Mouse (Mus musculus): Measurements from ENCODE around the gene Tfb2m.

Gene Tfb2m

GRCm38 (mm10) chr1:179556921-179557320 lies 10.9 kb upstream of the Tfb2m start:
- no peak for DNase-seq

GRCm38 (mm10) chr1:179553949-179554347 lies 7.9 kb upstream of the Tfb2m start:
- no peak for DNase-seq

- DNase-seq: peak; percentile 39 to 53
These were observed 7.3 kb upstream of the Tfb2m start for GRCm38 (mm10) chr1:179553197-179553948.

GRCm38 (mm10) chr1:179552751-179553150 lies 6.7 kb upstream of the Tfb2m start:
- peak in 1 of 2 experiments; percentile 30 for DNase-seq

GRCm38 (mm10) chr1:179551921-179552320 lies 5.9 kb upstream of the Tfb2m start:
- no peak for DNase-seq

- DNase-seq: no peak
These were observed 5.3 kb upstream of the Tfb2m start for GRCm38 (mm10) chr1:179551336-179551735.

- DNase-seq: no peak
These were observed 3.1 kb upstream of the Tfb2m start for GRCm38 (mm10) chr1:179548996-179549752.

GRCm38 (mm10) chr1:179548220-179548619 lies 2.2 kb upstream of the Tfb2m start:
- peak in 1 of 2 experiments; percentile 18 for DNase-seq

GRCm38 (mm10) chr1:179547176-179547575 lies 1.1 kb upstream of the Tfb2m start:
- peak in 1 of 2 experiments; percentile 32 for DNase-seq

GRCm38 (mm10) chr1:179546551-179546917 lies 467 bp upstream of the Tfb2m start:
- DNase-seq: peak in 1 of 2 experiments; percentile 80

- DNase-seq: peak in 1 of 2 experiments; percentile 9
These were observed 4.6 kb downstream of the Tfb2m start for GRCm38 (mm10) chr1:179541502-179541901.

- no peak for DNase-seq
These were observed 6.2 kb downstream of the Tfb2m start for GRCm38 (mm10) chr1:179539887-179540286.

- DNase-seq: no peak
These were observed 7.0 kb downstream of the Tfb2m start for GRCm38 (mm10) chr1:179539054-179539453.

- DNase-seq: no peak
These were observed 26.2 kb downstream of the Tfb2m start for GRCm38 (mm10) chr1:179519901-179520300.

- DNase-seq: peak; percentile 90
These were observed 28.2 kb downstream of the Tfb2m start, which contains the start of gene Smyd3 for GRCm38 (mm10) chr1:179517713-179518465. Smyd3 (minus strand) TSS chr1:179518041.

- peak; percentile 10 to 40 for DNase-seq
These were observed 28.9 kb downstream of the Tfb2m start for GRCm38 (mm10) chr1:179516941-179517712.

GRCm38 (mm10) chr1:179511895-179512294 lies 34.2 kb downstream of the Tfb2m start:
- DNase-seq: no peak

- DNase-seq: no peak
These were observed 35.3 kb downstream of the Tfb2m start for GRCm38 (mm10) chr1:179510546-179511340.

GRCm38 (mm10) chr1:179506530-179507315 lies 39.3 kb downstream of the Tfb2m start:
- peak; percentile 62 to 63 for DNase-seq

GRCm38 (mm10) chr1:179502565-179502964 lies 43.5 kb downstream of the Tfb2m start:
- DNase-seq: peak; percentile 25 to 54

GRCm38 (mm10) chr1:179499257-179499656 lies 46.8 kb downstream of the Tfb2m start:
- DNase-seq: no peak
